12 mouse cellular contexts compared by ENCODE assay signal in the genomic region with DNA sequence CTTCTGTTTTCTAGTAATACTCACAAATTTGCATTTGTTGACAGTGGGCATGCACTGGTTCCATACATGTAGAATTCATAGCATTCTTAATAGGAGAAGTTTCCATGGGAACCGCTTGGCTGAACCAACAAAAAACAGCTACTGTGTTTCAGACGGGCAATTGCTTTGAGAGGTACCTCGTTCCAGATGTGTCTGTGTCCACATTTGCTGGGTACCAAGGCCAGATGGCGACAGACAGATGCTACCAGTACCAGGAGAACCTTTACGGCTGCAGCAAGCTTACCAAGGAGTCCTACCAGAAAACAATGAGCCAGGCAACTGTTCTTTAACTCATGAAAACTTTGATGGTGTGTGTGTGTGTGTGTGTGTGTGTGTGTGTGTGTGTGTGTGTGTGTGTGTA.
"Had no signal": no experiment of that assay in that cellular context is flagged by ENCODE, and none has a peak within 500 bp of the region (broad histone marks: within the 10 kb centered on the region; RNA-seq: fewer than 3 reads in every experiment).

No protein-coding gene starts in this region.

- H3K4me1 ChIP-seq: kidney, embryonic 15.5 days; midbrain, embryonic 13.5 days had no signal

- H3K27me3 ChIP-seq: kidney, embryonic 15.5 days; limb, embryonic 12.5 days; midbrain, embryonic 13.5 days had no signal

- H3K27ac ChIP-seq: kidney, embryonic 15.5 days; limb, embryonic 12.5 days; liver, embryonic 14.5 days; midbrain, embryonic 13.5 days had no signal

- H3K9me3 ChIP-seq: kidney, embryonic 15.5 days; limb, embryonic 12.5 days; midbrain, embryonic 13.5 days had no signal

- DNase-seq: kidney, adult 2 months; kidney, postnatal 14 days; lung, adult 18-20 months; right cerebral cortex, adult 18-20 months; right cerebral cortex, postnatal 4 days; spleen, adult 18-20 months; thymus, adult 18-20 months; thymus, postnatal 14 days had no signal

- H3K36me3 ChIP-seq: kidney, embryonic 15.5 days; limb, embryonic 12.5 days; midbrain, embryonic 13.5 days had no signal

- H3K4me3 ChIP-seq: kidney, embryonic 15.5 days; limb, embryonic 12.5 days; midbrain, embryonic 13.5 days had no signal
